Mouse (Mus musculus): ENCODE data around the gene C1qtnf9. TPM values are rescaled to one million over a fixed set of nuclear protein-coding genes. Genes with fewer than 3 reads are reported as not detected.

C1qtnf9 gene
- polyA plus RNA-seq (2014; fragmentation: Nextera tagmentation; extraction: Ambion mirVana) = 0.46 TPM in 1 of 2 replicates, not detected in the other

- Histone ChIP-seq H3K36me3 (ENCODE audit: control insufficient read depth, insufficient read depth, low read length) (no peaks in the 10 kb centered on the region; the same call in 1 of the 2 replicates), H3K4me1 (ENCODE audit: control insufficient read depth, insufficient read depth, low read length) (0 out of 2 replicates have a peak, but pooled peaks cover 3% of the 10 kb centered on the region), H3K9me3 (ENCODE audit: control insufficient read depth, low read length) (no peaks in the 10 kb centered on the region), H3K4me3 (ENCODE audit: low read length) (no peak within 1 kb of the TSS), H3K27ac (ENCODE audit: low read depth, low read length) (no peak within 1 kb of the TSS), H3K27me3 (ENCODE audit: control insufficient read depth, insufficient read depth, low read length) (no peaks in the 10 kb centered on the region), H3K4me2 (replicated peaks; ENCODE audit: low read depth, low read length) (no peak within 1 kb of the TSS), H3K9ac (ENCODE audit: low read depth, low read length) (no peak within 1 kb of the TSS)
- 74% methylated on average over 4 of the region's 4 CpGs for WGBS
- ATAC-seq (ENCODE audit: low FRiP score, low TSS enrichment) = no peak
Measured at GRCm38 (mm10) chr14:60767884-60768283, at the start of gene C1qtnf9. C1qtnf9 (plus strand) TSS chr14:60768134.

DNA sequence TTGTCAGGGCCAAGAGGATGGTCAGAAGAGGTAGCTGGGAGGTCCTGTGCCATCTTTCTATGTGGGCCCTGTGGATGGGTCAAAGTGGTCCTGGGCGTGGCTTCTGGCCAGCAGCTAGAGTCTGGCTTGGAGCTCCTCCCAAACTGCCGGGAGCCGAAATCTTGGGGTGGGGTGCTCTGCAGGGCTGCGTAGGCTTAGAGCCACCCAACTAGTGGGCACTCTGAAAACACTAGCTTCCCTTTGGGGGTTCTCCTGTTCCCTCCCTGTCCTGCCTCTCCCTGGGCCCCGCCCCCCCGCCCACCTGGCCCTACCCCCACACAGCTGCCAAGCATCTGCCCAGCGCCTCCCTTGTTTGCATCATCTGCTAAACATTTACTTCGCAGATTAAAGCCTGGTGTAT, 46.6 kb upstream of the C1qtnf9 start:
- no peak for ATAC-seq (ENCODE audit: low FRiP score, low TSS enrichment)
- Histone ChIP-seq H3K4me3 (ENCODE audit: low read length) (no peak overlapping the region), H3K4me2 (replicated peaks; ENCODE audit: low read depth, low read length) (no peak overlapping the region), H3K36me3 (ENCODE audit: control insufficient read depth, insufficient read depth, low read length) (no peaks in the 10 kb centered on the region), H3K27ac (ENCODE audit: low read depth, low read length) (no peak overlapping the region), H3K9me3 (ENCODE audit: control insufficient read depth, low read length) (no peaks in the 10 kb centered on the region), H3K9ac (ENCODE audit: low read depth, low read length) (no peak overlapping the region), H3K4me1 (ENCODE audit: control insufficient read depth, insufficient read depth, low read length) (peaks cover 3% of the 10 kb centered on the region; the same call in 1 of the 2 replicates), H3K27me3 (ENCODE audit: control insufficient read depth, insufficient read depth, low read length) (no peaks in the 10 kb centered on the region)
- 72% methylated on average over 8 of the region's 8 CpGs for WGBS

- no peaks in the 10 kb centered on the region for H3K27me3 ChIP-seq (ENCODE audit: control insufficient read depth, insufficient read depth, low read length)
- WGBS = 45% methylated on average over 3 of the region's 3 CpGs
- no peak overlapping the region for H3K27ac ChIP-seq (ENCODE audit: low read depth, low read length)
- no peak overlapping the region for H3K4me2 ChIP-seq (replicated peaks; ENCODE audit: low read depth, low read length)
- no peaks in the 10 kb centered on the region for H3K9me3 ChIP-seq (ENCODE audit: control insufficient read depth, low read length)
- H3K4me1 ChIP-seq (ENCODE audit: control insufficient read depth, insufficient read depth, low read length) = peaks cover 3% of the 10 kb centered on the region; the same call in 1 of the 2 replicates
- H3K9ac ChIP-seq (ENCODE audit: low read depth, low read length) = no peak overlapping the region
- H3K4me3 ChIP-seq (ENCODE audit: low read length) = no peak overlapping the region
- no peak for ATAC-seq (ENCODE audit: low FRiP score, low TSS enrichment)
- no peaks in the 10 kb centered on the region for H3K36me3 ChIP-seq (ENCODE audit: control insufficient read depth, insufficient read depth, low read length)
Measured at GRCm38 (mm10) chr14:60721938-60722337, 46.0 kb upstream of the C1qtnf9 start.

DNA sequence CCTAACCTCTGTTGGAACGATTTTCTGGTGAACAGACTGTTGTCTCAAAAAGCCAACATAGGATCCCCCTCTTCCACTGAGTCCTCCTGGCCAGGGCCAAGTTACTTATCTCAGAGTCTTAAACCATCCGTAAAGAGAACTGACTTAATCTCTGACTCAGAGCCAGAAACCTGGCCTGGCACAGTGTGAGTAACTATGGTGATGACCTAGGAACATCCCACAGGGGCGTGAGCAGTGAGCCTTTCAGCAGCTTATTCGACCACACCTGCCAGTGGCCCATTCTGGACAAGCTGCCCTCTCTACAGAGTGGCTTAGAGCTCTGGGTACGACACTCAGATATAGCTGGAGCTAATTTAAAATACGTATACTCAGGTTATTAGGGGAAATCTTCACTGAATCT, 41.8 kb upstream of the C1qtnf9 start:
- Histone ChIP-seq H3K4me3 (ENCODE audit: low read length) (no peak overlapping the region), H3K36me3 (ENCODE audit: control insufficient read depth, insufficient read depth, low read length) (no peaks in the 10 kb centered on the region), H3K9ac (ENCODE audit: low read depth, low read length) (no peak overlapping the region), H3K4me2 (replicated peaks; ENCODE audit: low read depth, low read length) (no peak overlapping the region), H3K9me3 (ENCODE audit: control insufficient read depth, low read length) (no peaks in the 10 kb centered on the region), H3K27ac (ENCODE audit: low read depth, low read length) (peak overlapping the region; percentile 3; the same call in 1 of the 2 replicates), H3K27me3 (ENCODE audit: control insufficient read depth, insufficient read depth, low read length) (no peaks in the 10 kb centered on the region), H3K4me1 (ENCODE audit: control insufficient read depth, insufficient read depth, low read length) (peaks cover 6% of the 10 kb centered on the region; the same call in 1 of the 2 replicates)
- 43% methylated on average over 6 of the region's 6 CpGs for WGBS
- ATAC-seq (ENCODE audit: low FRiP score, low TSS enrichment) = peak; percentile 84; the same call in 1 of the 2 replicates

GRCm38 (mm10) chr14:60727130-60727529, 40.8 kb upstream of the C1qtnf9 start:
- no peak overlapping the region for H3K4me3 ChIP-seq (ENCODE audit: low read length)
- H3K9me3 ChIP-seq (ENCODE audit: control insufficient read depth, low read length) = no peaks in the 10 kb centered on the region
- 26% methylated on average over 4 of the region's 4 CpGs for WGBS
- no peak overlapping the region for H3K4me2 ChIP-seq (replicated peaks; ENCODE audit: low read depth, low read length)
- H3K27me3 ChIP-seq (ENCODE audit: control insufficient read depth, insufficient read depth, low read length) = no peaks in the 10 kb centered on the region
- H3K4me1 ChIP-seq (ENCODE audit: control insufficient read depth, insufficient read depth, low read length) = peaks cover 3% of the 10 kb centered on the region; the same call in 1 of the 2 replicates
- H3K27ac ChIP-seq (ENCODE audit: low read depth, low read length) = no peak overlapping the region
- no peaks in the 10 kb centered on the region for H3K36me3 ChIP-seq (ENCODE audit: control insufficient read depth, insufficient read depth, low read length)
- peak; percentile 42; the same call in 1 of the 2 replicates for ATAC-seq (ENCODE audit: low FRiP score, low TSS enrichment)
- no peak overlapping the region for H3K9ac ChIP-seq (ENCODE audit: low read depth, low read length)

- Histone ChIP-seq H3K4me3 (ENCODE audit: low read length) (no peak overlapping the region), H3K27me3 (ENCODE audit: control insufficient read depth, insufficient read depth, low read length) (no peaks in the 10 kb centered on the region), H3K9ac (ENCODE audit: low read depth, low read length) (no peak overlapping the region), H3K9me3 (ENCODE audit: control insufficient read depth, low read length) (no peaks in the 10 kb centered on the region), H3K4me1 (ENCODE audit: control insufficient read depth, insufficient read depth, low read length) (peaks cover 26% of the 10 kb centered on the region), H3K36me3 (ENCODE audit: control insufficient read depth, insufficient read depth, low read length) (no peaks in the 10 kb centered on the region), H3K4me2 (replicated peaks; ENCODE audit: low read depth, low read length) (no peak overlapping the region), H3K27ac (ENCODE audit: low read depth, low read length) (no peak overlapping the region)
- 44% methylated on average over 6 of the region's 6 CpGs for WGBS
- ATAC-seq (ENCODE audit: low FRiP score, low TSS enrichment) = no peak
Measured at GRCm38 (mm10) chr14:60732081-60732480, 35.9 kb upstream of the C1qtnf9 start.

GRCm38 (mm10) chr14:60732787-60733186, 35.1 kb upstream of the C1qtnf9 start:
- H3K4me1 ChIP-seq (ENCODE audit: control insufficient read depth, insufficient read depth, low read length) = peaks cover 28% of the 10 kb centered on the region
- no peaks in the 10 kb centered on the region for H3K27me3 ChIP-seq (ENCODE audit: control insufficient read depth, insufficient read depth, low read length)
- peak overlapping the region; percentile 34; the same call in 1 of the 2 replicates for H3K9ac ChIP-seq (ENCODE audit: low read depth, low read length)
- peak; percentile 54; the same call in 1 of the 2 replicates for ATAC-seq (ENCODE audit: low FRiP score, low TSS enrichment)
- peak overlapping the region; percentile 6; the same call in 1 of the 2 replicates for H3K4me3 ChIP-seq (ENCODE audit: low read length)
- H3K4me2 ChIP-seq (replicated peaks; ENCODE audit: low read depth, low read length) = peak overlapping the region; percentile 37
- no peaks in the 10 kb centered on the region for H3K9me3 ChIP-seq (ENCODE audit: control insufficient read depth, low read length)
- H3K36me3 ChIP-seq (ENCODE audit: control insufficient read depth, insufficient read depth, low read length) = no peaks in the 10 kb centered on the region
- 4% methylated on average over 16 of the region's 16 CpGs for WGBS
- peak overlapping the region; percentile 55; the same call in 1 of the 2 replicates for H3K27ac ChIP-seq (ENCODE audit: low read depth, low read length)

- Histone ChIP-seq H3K9ac (ENCODE audit: low read depth, low read length) (no peak overlapping the region; the same call in 1 of the 2 replicates), H3K36me3 (ENCODE audit: control insufficient read depth, insufficient read depth, low read length) (no peaks in the 10 kb centered on the region), H3K4me1 (ENCODE audit: control insufficient read depth, insufficient read depth, low read length) (peaks cover 34% of the 10 kb centered on the region), H3K4me3 (ENCODE audit: low read length) (no peak overlapping the region), H3K27me3 (ENCODE audit: control insufficient read depth, insufficient read depth, low read length) (no peaks in the 10 kb centered on the region), H3K27ac (ENCODE audit: low read depth, low read length) (no peak overlapping the region), H3K9me3 (ENCODE audit: control insufficient read depth, low read length) (no peaks in the 10 kb centered on the region), H3K4me2 (replicated peaks; ENCODE audit: low read depth, low read length) (no peak overlapping the region; the same call in 1 of the 2 replicates)
- no peak for ATAC-seq (ENCODE audit: low FRiP score, low TSS enrichment)
- 63% methylated on average over 4 of the region's 4 CpGs for WGBS
Measured at GRCm38 (mm10) chr14:60733706-60734105, 34.2 kb upstream of the C1qtnf9 start.

DNA sequence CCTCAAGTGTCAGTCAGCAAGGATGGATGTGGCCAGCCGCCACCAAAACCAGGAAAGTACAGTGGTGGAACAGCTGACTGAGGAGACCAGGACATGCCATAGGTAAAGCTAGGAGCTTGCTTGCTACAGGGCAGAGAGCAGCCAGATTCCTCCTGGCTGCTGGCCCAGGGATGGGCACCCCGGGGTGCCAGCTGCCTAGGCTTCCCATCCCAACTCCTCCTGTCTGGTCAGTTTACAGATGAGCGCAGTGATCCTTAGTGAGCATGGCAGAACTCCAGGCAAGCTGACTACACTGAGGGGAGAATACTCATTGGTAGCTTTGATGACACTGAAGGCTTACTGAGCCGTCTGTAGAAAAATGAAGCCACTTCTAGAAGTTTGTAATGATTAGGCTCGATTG, 32.7 kb upstream of the C1qtnf9 start:
- Histone ChIP-seq H3K9ac (ENCODE audit: low read depth, low read length) (no peak overlapping the region), H3K4me3 (ENCODE audit: low read length) (no peak overlapping the region), H3K27me3 (ENCODE audit: control insufficient read depth, insufficient read depth, low read length) (no peaks in the 10 kb centered on the region), H3K4me1 (ENCODE audit: control insufficient read depth, insufficient read depth, low read length) (peaks cover 36% of the 10 kb centered on the region), H3K4me2 (replicated peaks; ENCODE audit: low read depth, low read length) (no peak overlapping the region), H3K36me3 (ENCODE audit: control insufficient read depth, insufficient read depth, low read length) (no peaks in the 10 kb centered on the region), H3K9me3 (ENCODE audit: control insufficient read depth, low read length) (no peaks in the 10 kb centered on the region), H3K27ac (ENCODE audit: low read depth, low read length) (no peak overlapping the region)
- 64% methylated on average over 5 of the region's 5 CpGs for WGBS
- ATAC-seq (ENCODE audit: low FRiP score, low TSS enrichment) = no peak

All from kidney, embryonic 14.5 days (tissue).